Mouse (Mus musculus) liver, embryonic 15.5 days (tissue): ENCODE results near the gene Trmt13. TPM values are rescaled to one million over a fixed set of nuclear protein-coding genes. Genes with fewer than 3 reads are reported as not detected.

Experiments used
- ATAC-seq: fragments of 200-750 bp; cut with Nextera tagmentation; 2 replicates; pipeline ENCODE4 v1.8.0; 2017; ENCODE audit warnings: moderate number of reproducible peaks, mild to moderate bottlenecking, moderate library complexity; ENCODE audit not compliant: insufficient read depth
- H3K27ac ChIP-seq: fragments of 300-500 bp; sonication (generic); replicated peaks from 2 replicates; pipeline ENCODE4 v1.5.1; 2015; ENCODE audit warnings: mild to moderate bottlenecking, inconsistent platforms
- H3K27me3 ChIP-seq: fragments of 300-500 bp; sonication (generic); 2 replicates; pipeline ENCODE4 v1.6.1; 2015; ENCODE audit warnings: mild to moderate bottlenecking, inconsistent platforms
- H3K36me3 ChIP-seq: fragments of 300-500 bp; sonication (generic); replicated peaks from 2 replicates; pipeline ENCODE4 v1.6.1; 2015; ENCODE audit warnings: moderate library complexity, mild to moderate bottlenecking, inconsistent platforms
- H3K4me1 ChIP-seq: fragments of 300-500 bp; sonication (generic); replicated peaks from 2 replicates; pipeline ENCODE4 v1.6.1; 2015; ENCODE audit warnings: inconsistent platforms
- H3K4me2 ChIP-seq: fragments of 300-500 bp; sonication (generic); 2 replicates; pipeline ENCODE4 v1.6.1; 2015; ENCODE audit warnings: moderate library complexity, mild to moderate bottlenecking, inconsistent platforms
- H3K4me3 ChIP-seq: fragments of 300-500 bp; sonication (generic); replicated peaks from 2 replicates; pipeline ENCODE4 v1.5.1; 2015; ENCODE audit warnings: mild to moderate bottlenecking, inconsistent platforms
- H3K9ac ChIP-seq: fragments of 300-500 bp; sonication (generic); 2 replicates; pipeline ENCODE4 v1.6.1; 2015; ENCODE audit warnings: moderate library complexity, mild to moderate bottlenecking, inconsistent platforms
- H3K9me3 ChIP-seq: fragments of 300-500 bp; sonication (generic); replicated peaks from 2 replicates; pipeline ENCODE4 v1.6.1; 2016; ENCODE audit warnings: inconsistent platforms
- WGBS: fragments of 180-500 bp; shearing (Covaris S2); methylation state at CpG from one replicate; pipeline ENCODE4 v1.1.7; 2015; ENCODE audit warnings: mixed read lengths; ENCODE audit not compliant: insufficient replicate concordance; 5-methylcytosine and 5-hydroxymethylcytosine counted together
- polyA plus RNA-seq: library from polyadenylated mRNA; unstranded; fragments of >200 nt; fragmentation: Nextera tagmentation; extraction: Ambion mirVana; gene quantifications from 2 replicates; pipeline ENCODE4 v1.2.1, GENCODE M21; 2015

Gene Trmt13
- polyA plus RNA-seq, 1 experiment from 2014 or later = 8.2 TPM

GRCm38 (mm10) chr3:116650698-116651097 is 36.3 kb upstream of the Trmt13 start:
- H3K27me3 ChIP-seq = no peaks in the 10 kb centered on the region
- H3K9me3 ChIP-seq = no peaks in the 10 kb centered on the region
- 87% methylated on average over 9 of the region's 9 CpGs for WGBS
- H3K4me1 ChIP-seq = peaks cover 35% of the 10 kb centered on the region
- H3K36me3 ChIP-seq = peaks cover 39% of the 10 kb centered on the region
- no peak overlapping the region for H3K9ac ChIP-seq
- H3K4me2 ChIP-seq = no peak overlapping the region
- no peak overlapping the region for H3K4me3 ChIP-seq
- no peak overlapping the region for H3K27ac ChIP-seq
- ATAC-seq = no peak

- Histone ChIP-seq H3K27me3 (no peaks in the 10 kb centered on the region), H3K27ac (0 out of 2 replicates have a peak overlapping the region, but pooled peaks have one; percentile 33), H3K4me1 (peaks cover 31% of the 10 kb centered on the region), H3K4me2 (no peak overlapping the region), H3K9ac (no peak overlapping the region), H3K9me3 (no peaks in the 10 kb centered on the region), H3K4me3 (no peak overlapping the region), H3K36me3 (peaks cover 55% of the 10 kb centered on the region)
- WGBS = 80% methylated on average over 7 of the region's 7 CpGs
- ATAC-seq = no peak
Observed at GRCm38 (mm10) chr3:116648805-116649204, 34.4 kb upstream of the Trmt13 start.

- peaks cover 17% of the 10 kb centered on the region for H3K4me1 ChIP-seq
- no peak overlapping the region for H3K27ac ChIP-seq
- no peak overlapping the region for H3K4me3 ChIP-seq
- H3K4me2 ChIP-seq = no peak overlapping the region
- no peaks in the 10 kb centered on the region for H3K27me3 ChIP-seq
- H3K9ac ChIP-seq = no peak overlapping the region
- H3K36me3 ChIP-seq = peaks cover 75% of the 10 kb centered on the region
- no peak for ATAC-seq
- H3K9me3 ChIP-seq = no peaks in the 10 kb centered on the region
- WGBS = 75% methylated on average over 1 of the region's 1 CpGs
Observed at GRCm38 (mm10) chr3:116646387-116646786, 32.0 kb upstream of the Trmt13 start.

- Histone ChIP-seq H3K4me3 (no peak overlapping the region), H3K9me3 (no peaks in the 10 kb centered on the region), H3K4me2 (no peak overlapping the region), H3K27ac (no peak overlapping the region), H3K4me1 (0 out of 2 replicates have a peak, but pooled peaks cover 8% of the 10 kb centered on the region), H3K27me3 (no peaks in the 10 kb centered on the region), H3K9ac (no peak overlapping the region), H3K36me3 (peaks cover 92% of the 10 kb centered on the region)
- ATAC-seq = peak; percentile 14; the same call in 1 of the 2 replicates
- WGBS = 54% methylated on average over 2 of the region's 2 CpGs
Observed at GRCm38 (mm10) chr3:116642373-116642772, 28.0 kb upstream of the Trmt13 start.

GRCm38 (mm10) chr3:116641811-116642371 is 27.5 kb upstream of the Trmt13 start:
- no peak overlapping the region for H3K4me3 ChIP-seq
- no peak overlapping the region for H3K27ac ChIP-seq
- H3K36me3 ChIP-seq = peaks cover 92% of the 10 kb centered on the region
- H3K4me1 ChIP-seq = 0 out of 2 replicates have a peak, but pooled peaks cover 8% of the 10 kb centered on the region
- WGBS = 83% methylated on average over 6 of the region's 6 CpGs
- H3K9me3 ChIP-seq = no peaks in the 10 kb centered on the region
- H3K9ac ChIP-seq = no peak overlapping the region
- no peaks in the 10 kb centered on the region for H3K27me3 ChIP-seq
- ATAC-seq = no peak
- no peak overlapping the region for H3K4me2 ChIP-seq

- Histone ChIP-seq H3K4me2 (no peak overlapping the region), H3K36me3 (peaks cover 91% of the 10 kb centered on the region), H3K27ac (no peak overlapping the region), H3K27me3 (no peaks in the 10 kb centered on the region), H3K9ac (no peak overlapping the region), H3K4me1 (0 out of 2 replicates have a peak, but pooled peaks cover 8% of the 10 kb centered on the region), H3K9me3 (no peaks in the 10 kb centered on the region), H3K4me3 (no peak overlapping the region)
- 39% methylated on average over 1 of the region's 1 CpGs for whole genome bisulfite sequencing
- ATAC-seq = peak; percentile 66; the same call in 1 of the 2 replicates
Observed at GRCm38 (mm10) chr3:116640024-116640423, 25.6 kb upstream of the Trmt13 start.

GRCm38 (mm10) chr3:116638572-116638971 is 24.2 kb upstream of the Trmt13 start:
- Histone ChIP-seq H3K27me3 (no peaks in the 10 kb centered on the region), H3K27ac (no peak overlapping the region), H3K4me2 (no peak overlapping the region), H3K4me1 (0 out of 2 replicates have a peak, but pooled peaks cover 8% of the 10 kb centered on the region), H3K9me3 (no peaks in the 10 kb centered on the region), H3K4me3 (no peak overlapping the region), H3K36me3 (peaks cover 94% of the 10 kb centered on the region), H3K9ac (no peak overlapping the region)
- ATAC-seq = no peak
- 88% methylated on average over 7 of the region's 7 CpGs for WGBS

- Histone ChIP-seq H3K27me3 (no peaks in the 10 kb centered on the region), H3K4me2 (no peak overlapping the region), H3K4me3 (no peak overlapping the region), H3K36me3 (peaks cover 92% of the 10 kb centered on the region), H3K27ac (no peak overlapping the region), H3K4me1 (0 out of 2 replicates have a peak, but pooled peaks cover 8% of the 10 kb centered on the region), H3K9me3 (no peaks in the 10 kb centered on the region), H3K9ac (no peak overlapping the region)
- ATAC-seq = no peak
- 76% methylated on average over 9 of the region's 9 CpGs for WGBS
Observed at GRCm38 (mm10) chr3:116637693-116638476, 23.5 kb upstream of the Trmt13 start.

GRCm38 (mm10) chr3:116635799-116636198 is 21.4 kb upstream of the Trmt13 start:
- 70% methylated on average over 5 of the region's 5 CpGs for WGBS
- no peak for ATAC-seq
- H3K4me2 ChIP-seq = no peak overlapping the region
- peaks cover 92% of the 10 kb centered on the region for H3K36me3 ChIP-seq
- H3K9ac ChIP-seq = no peak overlapping the region
- H3K4me3 ChIP-seq = no peak overlapping the region
- H3K27me3 ChIP-seq = no peaks in the 10 kb centered on the region
- H3K4me1 ChIP-seq = 0 out of 2 replicates have a peak, but pooled peaks cover 4% of the 10 kb centered on the region
- H3K9me3 ChIP-seq = no peaks in the 10 kb centered on the region
- H3K27ac ChIP-seq = no peak overlapping the region

GRCm38 (mm10) chr3:116634853-116635252 is 20.5 kb upstream of the Trmt13 start:
- no peak overlapping the region for H3K4me3 ChIP-seq
- 0 out of 2 replicates have a peak, but pooled peaks have one; percentile 12 for ATAC-seq
- H3K9ac ChIP-seq = no peak overlapping the region
- H3K9me3 ChIP-seq = no peaks in the 10 kb centered on the region
- H3K36me3 ChIP-seq = peaks cover 92% of the 10 kb centered on the region
- no peak overlapping the region for H3K4me2 ChIP-seq
- 0 out of 2 replicates have a peak, but pooled peaks cover under 1% of the 10 kb centered on the region for H3K4me1 ChIP-seq
- WGBS = 78% methylated on average over 8 of the region's 8 CpGs
- H3K27ac ChIP-seq = no peak overlapping the region
- no peaks in the 10 kb centered on the region for H3K27me3 ChIP-seq

GRCm38 (mm10) chr3:116634091-116634490 is 19.7 kb upstream of the Trmt13 start:
- Histone ChIP-seq H3K4me1 (no peaks in the 10 kb centered on the region), H3K27me3 (no peaks in the 10 kb centered on the region), H3K27ac (peak overlapping the region; percentile 31; the same call in 1 of the 2 replicates), H3K4me2 (no peak overlapping the region), H3K36me3 (peaks cover 90% of the 10 kb centered on the region), H3K4me3 (no peak overlapping the region), H3K9me3 (no peaks in the 10 kb centered on the region), H3K9ac (no peak overlapping the region)
- ATAC-seq = no peak
- WGBS = 65% methylated on average over 3 of the region's 3 CpGs
